Mouse (Mus musculus) heart, adult 2 months (tissue): ENCODE measurements around the gene Mysm1.

Source experiments
- CTCF ChIP-seq: fragments of 200-600 bp; IDR thresholded peaks from 2 replicates; pipeline ENCODE4 v1.8.1; 2022; ENCODE audit warnings: antibody characterized with exemption, mild to moderate bottlenecking, moderate library complexity
- EP300 ChIP-seq: fragments of 200-500 bp; IDR thresholded peaks from 2 replicates; pipeline ENCODE4 v1.6.1; 2011; ENCODE audit warnings: low read depth, low read length, control low read depth; ENCODE audit not compliant: insufficient read depth

DNA sequence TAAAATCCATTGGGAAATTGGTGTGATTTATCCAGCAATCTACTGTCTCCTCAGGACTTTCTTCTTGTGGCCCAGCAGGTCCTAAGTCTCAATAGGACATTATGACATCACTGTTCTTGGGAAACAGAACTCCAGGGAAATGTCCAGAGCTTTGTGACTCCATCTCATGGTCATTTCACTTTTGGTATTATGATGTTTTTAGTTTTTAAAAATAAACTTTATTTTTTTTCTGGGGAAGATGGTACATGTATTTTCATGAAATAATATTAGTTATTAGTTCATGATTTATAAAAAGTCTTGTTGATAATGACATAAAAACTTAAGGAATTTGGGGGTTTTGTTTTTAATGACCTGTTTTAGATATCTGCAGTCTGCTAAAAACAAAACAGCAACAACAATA, 50.2 kb downstream of the Mysm1 start, which contains the start of gene Eqtn:
- TF ChIP-seq EP300 = no peak
- no peak for TF ChIP-seq CTCF
